Mouse (Mus musculus) heart, embryonic 14.5 days (tissue): ENCODE measurements around the gene Lrrc4c. TPM values are rescaled to one million over a fixed set of nuclear protein-coding genes. Genes with fewer than 3 reads are reported as not detected.

ENCODE experiments used
- ATAC-seq: fragments of 200-750 bp; cut with Nextera tagmentation; 2 replicates; pipeline ENCODE4 v1.8.0; 2017; ENCODE audit warnings: low read depth, moderate TSS enrichment; ENCODE audit not compliant: insufficient number of reproducible peaks, insufficient read depth, low FRiP score
- H3K27ac ChIP-seq, 2 experiments: fragments of 200-500 bp in 1 of 2; fragments of 300-500 bp in 1 of 2; sonication (generic) in 1 of 2; replicated peaks in 1 of 2; 2 replicates each; pipeline ENCODE4 v1.5.1; 2012 to 2014; ENCODE audit warnings: low read depth in 2 of 2, low read length in 2 of 2, control low read depth in 1 of 2, mild to moderate bottlenecking in 1 of 2, mixed read lengths in 1 of 2; ENCODE audit not compliant: control insufficient read depth in 1 of 2, insufficient read depth in 1 of 2
- H3K27me3 ChIP-seq: fragments of 300-500 bp; sonication (generic); 2 replicates; pipeline ENCODE4 v1.6.1; 2014; ENCODE audit warnings: mild to moderate bottlenecking, low read length, control low read depth; ENCODE audit not compliant: control insufficient read depth, insufficient read depth
- H3K36me3 ChIP-seq: fragments of 300-500 bp; sonication (generic); 2 replicates; pipeline ENCODE4 v1.6.1; 2014; ENCODE audit warnings: mild to moderate bottlenecking, control low read depth, low read length, mixed read lengths; ENCODE audit not compliant: control insufficient read depth, insufficient read depth
- H3K4me1 ChIP-seq, 2 experiments: fragments of 200-500 bp in 1 of 2; fragments of 300-500 bp in 1 of 2; sonication (generic) in 1 of 2; 2 replicates each; pipeline ENCODE4 v1.6.1; 2012 to 2014; ENCODE audit warnings: low read length in 2 of 2, control low read depth in 1 of 2, mixed read lengths in 1 of 2; ENCODE audit not compliant: control insufficient read depth in 2 of 2, insufficient read depth in 2 of 2
- H3K4me2 ChIP-seq: fragments of 300-500 bp; sonication (generic); 2 replicates; pipeline ENCODE4 v1.6.1; 2014; ENCODE audit warnings: mild to moderate bottlenecking, low read length
- H3K4me3 ChIP-seq, 2 experiments: fragments of 200-500 bp in 1 of 2; fragments of 300-500 bp in 1 of 2; sonication (generic) in 1 of 2; 2 replicates each; pipeline ENCODE4 v1.5.1; 2012 to 2014; ENCODE audit warnings: low read length in 2 of 2, mild to moderate bottlenecking in 2 of 2, control low read depth in 1 of 2, low read depth in 1 of 2, moderate library complexity in 1 of 2; ENCODE audit not compliant: control insufficient read depth in 1 of 2, insufficient read depth in 1 of 2
- H3K9ac ChIP-seq: fragments of 300-500 bp; sonication (generic); 2 replicates; pipeline ENCODE4 v1.6.1; 2014; ENCODE audit warnings: mild to moderate bottlenecking, low read length
- H3K9me3 ChIP-seq: fragments of 300-500 bp; sonication (generic); 2 replicates; pipeline ENCODE4 v1.6.1; 2016; ENCODE audit warnings: low read length, control low read depth; ENCODE audit not compliant: control insufficient read depth
- WGBS: fragments of 180-500 bp; shearing (Covaris S2); extraction: QIAGEN DNeasy Blood & Tissue Kit; methylation state at CpG from one replicate; pipeline ENCODE4 v1.1.7; 2014; 5-methylcytosine and 5-hydroxymethylcytosine counted together
- polyA plus RNA-seq: library from polyadenylated mRNA; unstranded; fragments of >200 nt; fragmentation: Nextera tagmentation; extraction: Ambion mirVana; gene quantifications from 2 replicates; pipeline ENCODE4 v1.2.1, GENCODE M21; 2014

Lrrc4c gene
- polyA plus RNA-seq, 1 experiment from 2014 or later, result 1.8 TPM

DNA sequence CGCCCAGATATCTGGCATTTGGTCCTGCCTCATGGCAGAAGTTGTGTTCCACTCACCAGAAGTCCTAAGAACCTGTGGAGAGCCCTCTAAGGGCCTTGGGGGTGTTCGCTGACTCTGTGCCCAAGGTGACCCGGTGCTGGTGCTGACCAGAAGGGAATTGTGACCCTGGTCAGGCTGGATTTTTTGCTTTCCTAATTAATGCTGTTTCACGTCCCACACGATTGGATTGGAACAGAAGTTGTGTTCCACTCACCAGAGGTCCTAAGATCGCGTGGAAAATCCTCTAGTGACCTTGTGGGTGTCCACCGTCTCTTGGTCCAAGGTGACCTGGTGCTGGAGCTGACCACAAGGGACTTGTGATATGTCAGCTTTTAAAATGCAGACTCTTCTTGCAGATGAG lies 88.9 kb downstream of the Lrrc4c start:
- no peak overlapping the region for H3K27ac ChIP-seq
- H3K4me3 ChIP-seq, result no peak overlapping the region
- ATAC-seq, result no peak
- WGBS, result 83% methylated on average over 8 of the region's 8 CpGs
- no peaks in the 10 kb centered on the region for H3K9me3 ChIP-seq
- no peaks in the 10 kb centered on the region for H3K36me3 ChIP-seq
- H3K4me1 ChIP-seq, result no peaks in the 10 kb centered on the region
- H3K27me3 ChIP-seq, result no peaks in the 10 kb centered on the region
- no peak overlapping the region for H3K4me2 ChIP-seq
- H3K9ac ChIP-seq, result no peak overlapping the region

GRCm38 (mm10) chr2:96411182-96411581 lies 93.2 kb downstream of the Lrrc4c start:
- no peaks in the 10 kb centered on the region for H3K36me3 ChIP-seq
- no peak overlapping the region for H3K4me2 ChIP-seq
- H3K27ac ChIP-seq, result no peak overlapping the region
- no peaks in the 10 kb centered on the region for H3K27me3 ChIP-seq
- ATAC-seq, result no peak
- 90% methylated on average over 1 of the region's 1 CpGs for WGBS
- H3K9me3 ChIP-seq, result no peaks in the 10 kb centered on the region
- no peak overlapping the region for H3K4me3 ChIP-seq
- no peak overlapping the region for H3K9ac ChIP-seq
- H3K4me1 ChIP-seq, result no peaks in the 10 kb centered on the region

GRCm38 (mm10) chr2:96461566-96461965 lies 143.6 kb downstream of the Lrrc4c start:
- no peak for ATAC-seq
- Histone ChIP-seq H3K9me3 (no peaks in the 10 kb centered on the region), H3K4me3 (no peak overlapping the region), H3K9ac (no peak overlapping the region), H3K27me3 (no peaks in the 10 kb centered on the region), H3K27ac (no peak overlapping the region), H3K4me2 (no peak overlapping the region), H3K4me1 (no peaks in the 10 kb centered on the region), H3K36me3 (no peaks in the 10 kb centered on the region)

DNA sequence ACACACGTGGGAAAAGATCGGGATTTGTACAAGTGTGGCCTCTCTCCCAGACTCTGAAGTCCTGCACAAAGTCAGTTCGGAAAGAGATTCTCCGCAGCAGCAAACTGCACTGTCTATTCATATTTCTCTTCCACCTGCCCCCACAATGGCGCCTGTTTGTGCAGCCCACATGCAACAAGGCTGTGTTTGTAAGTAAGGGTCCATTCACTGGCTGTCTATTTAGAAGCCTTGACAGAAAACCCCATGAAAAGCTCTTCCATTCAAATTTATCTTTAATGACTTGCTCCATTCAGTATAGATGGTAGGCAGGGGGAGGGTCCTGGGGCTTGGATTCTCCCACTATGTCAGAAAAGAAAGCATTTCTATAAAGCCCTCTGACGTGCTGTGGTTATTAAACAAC lies 157.7 kb downstream of the Lrrc4c start:
- Histone ChIP-seq H3K27ac (no peak overlapping the region), H3K9ac (no peak overlapping the region), H3K4me1 (no peaks in the 10 kb centered on the region), H3K27me3 (no peaks in the 10 kb centered on the region), H3K4me2 (no peak overlapping the region), H3K9me3 (no peaks in the 10 kb centered on the region), H3K36me3 (no peaks in the 10 kb centered on the region), H3K4me3 (no peak overlapping the region)
- 80% methylated on average over 6 of the region's 6 CpGs for WGBS
- no peak for ATAC-seq

DNA sequence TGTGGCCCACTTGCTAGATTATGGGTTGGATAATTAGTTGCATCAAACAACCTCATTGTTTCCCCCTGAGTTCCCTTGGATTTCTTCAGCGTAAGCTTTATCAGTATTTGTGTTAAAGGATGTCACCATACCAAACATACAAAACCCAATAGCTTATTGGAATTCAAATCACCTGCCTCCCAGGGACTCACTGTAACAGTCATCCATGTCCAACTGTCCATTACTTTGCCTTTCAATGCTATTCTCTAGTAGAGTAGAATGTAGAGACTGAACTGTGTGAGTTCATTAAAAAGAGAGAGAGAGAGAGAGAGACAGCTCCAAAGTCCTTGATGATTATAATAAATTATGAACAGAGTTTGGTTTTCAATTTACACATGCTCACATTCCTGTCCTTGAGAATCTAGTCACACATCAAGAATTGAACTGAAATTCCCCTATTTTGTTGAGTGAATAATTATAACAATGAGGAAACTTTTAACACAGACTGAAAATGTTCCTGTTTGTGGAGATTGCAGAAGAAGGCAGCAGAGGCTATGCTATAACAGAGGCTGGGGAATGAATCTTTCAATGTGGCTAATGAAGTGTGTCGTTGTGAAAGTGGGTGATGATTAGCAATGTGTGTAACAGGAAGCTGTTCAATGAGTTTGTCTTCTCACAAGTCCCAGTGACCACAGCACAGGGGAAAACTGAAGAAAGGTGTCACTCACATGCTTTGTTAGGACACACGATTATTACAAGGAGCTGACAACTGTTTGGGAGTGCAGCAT lies 181.3 kb downstream of the Lrrc4c start:
- 58% methylated on average over 3 of the region's 3 CpGs for WGBS
- H3K4me2 ChIP-seq, result no peak overlapping the region
- no peak for ATAC-seq
- no peaks in the 10 kb centered on the region for H3K9me3 ChIP-seq
- no peaks in the 10 kb centered on the region for H3K27me3 ChIP-seq
- H3K4me3 ChIP-seq, result no peak overlapping the region
- no peak overlapping the region for H3K27ac ChIP-seq
- H3K9ac ChIP-seq, result no peak overlapping the region
- no peaks in the 10 kb centered on the region for H3K4me1 ChIP-seq
- no peaks in the 10 kb centered on the region for H3K36me3 ChIP-seq

DNA sequence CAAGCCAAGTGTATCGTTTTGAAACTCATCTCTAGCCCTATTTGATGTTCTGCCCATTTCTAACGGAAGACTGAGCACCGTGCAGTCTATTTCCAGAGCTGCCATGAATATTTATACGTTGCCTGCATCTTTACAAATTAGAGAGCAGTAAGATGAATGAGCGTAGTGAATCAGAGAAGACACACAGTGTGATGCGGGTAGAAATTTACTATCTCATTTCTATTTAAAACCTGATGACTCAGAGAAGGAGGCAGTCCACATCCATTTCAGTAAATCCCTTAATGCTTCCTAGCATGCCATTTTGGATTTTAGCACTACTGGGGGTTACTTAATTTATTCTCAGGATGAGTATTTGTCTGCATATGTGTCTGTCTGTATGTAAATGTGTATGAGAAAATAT lies 186.2 kb downstream of the Lrrc4c start:
- Histone ChIP-seq H3K4me3 (no peak overlapping the region), H3K9me3 (no peaks in the 10 kb centered on the region), H3K36me3 (no peaks in the 10 kb centered on the region), H3K27ac (no peak overlapping the region), H3K27me3 (no peaks in the 10 kb centered on the region), H3K9ac (no peak overlapping the region), H3K4me2 (no peak overlapping the region), H3K4me1 (no peaks in the 10 kb centered on the region)
- no peak for ATAC-seq
- WGBS, result 76% methylated on average over 6 of the region's 6 CpGs

- Histone ChIP-seq H3K9me3 (no peaks in the 10 kb centered on the region), H3K36me3 (no peaks in the 10 kb centered on the region), H3K4me3 (no peak overlapping the region), H3K4me2 (no peak overlapping the region), H3K27ac (no peak overlapping the region), H3K4me1 (no peaks in the 10 kb centered on the region), H3K9ac (no peak overlapping the region), H3K27me3 (no peaks in the 10 kb centered on the region)
- WGBS, result 71% methylated on average over 1 of the region's 1 CpGs
- ATAC-seq, result no peak
Measured at GRCm38 (mm10) chr2:96505641-96506040, 187.7 kb downstream of the Lrrc4c start.

- no peak for ATAC-seq
- H3K4me1 ChIP-seq, result no peaks in the 10 kb centered on the region
- no peak overlapping the region for H3K27ac ChIP-seq
- H3K9ac ChIP-seq, result no peak overlapping the region
- no peaks in the 10 kb centered on the region for H3K36me3 ChIP-seq
- H3K9me3 ChIP-seq, result no peaks in the 10 kb centered on the region
- H3K4me2 ChIP-seq, result no peak overlapping the region
- H3K4me3 ChIP-seq, result no peak overlapping the region
- WGBS, result 55% methylated on average over 1 of the region's 1 CpGs
- no peaks in the 10 kb centered on the region for H3K27me3 ChIP-seq
Measured at GRCm38 (mm10) chr2:96508991-96509390, 191.0 kb downstream of the Lrrc4c start.
